Mouse (Mus musculus): ENCODE measurements around the gene Vmn2r7. TPM values are rescaled to one million over a fixed set of nuclear protein-coding genes. Genes with fewer than 3 reads are reported as not detected.
"Not testable (repeated sequence)": the region's sequence is repeated elsewhere in the genome, so short reads cannot be mapped to it uniquely, and the experiment has no call there.

The Vmn2r7 gene
- polyA plus RNA-seq, 1 experiment = not detected

DNA sequence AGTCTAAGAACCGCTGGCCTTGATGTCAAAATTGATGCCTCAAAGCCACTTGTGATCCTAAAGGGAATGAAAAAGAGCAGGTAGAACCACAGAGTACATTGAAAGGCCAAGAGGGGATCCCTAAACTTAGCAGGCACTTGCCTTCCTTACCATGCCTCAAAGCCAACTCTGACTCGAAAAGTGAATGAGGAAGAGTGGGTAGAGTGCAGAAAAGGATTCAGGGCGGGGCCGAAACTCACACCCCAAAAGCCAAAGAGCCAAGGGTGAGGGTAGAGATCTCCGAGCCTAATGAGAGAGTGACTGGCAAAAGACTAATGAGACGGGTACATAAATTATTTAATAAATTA, 53.3 kb downstream of the Vmn2r7 start:
- WGBS = 57% methylated on average over 6 of the region's 6 CpGs
- H3K27ac ChIP-seq (ENCODE audit: insufficient read depth, low read length) = no peak overlapping the region
- no peaks in the 10 kb centered on the region for H3K36me3 ChIP-seq (ENCODE audit: control insufficient read depth, insufficient read depth, low read length)
- H3K4me3 ChIP-seq (ENCODE audit: extremely low read depth, insufficient read depth, insufficient read length) = no peak overlapping the region
- no peak for DNase-seq (ENCODE audit: low read depth in 1 of 2, low spot score in 2 of 2)
- TF ChIP-seq CTCF (IDR thresholded peaks at IDR 0.05; ENCODE audit: extremely low read depth, insufficient read depth, insufficient read length, insufficient replicate concordance) (no peak), POLR2A (IDR thresholded peaks at IDR 0.05; ENCODE audit: low read depth, low read length) (no peak)
- H3K4me1 ChIP-seq (ENCODE audit: control insufficient read depth, insufficient read depth, insufficient read length) = no peaks in the 10 kb centered on the region
- H3K27me3 ChIP-seq (ENCODE audit: control insufficient read depth, insufficient read depth, low read length) = no peaks in the 10 kb centered on the region

DNA sequence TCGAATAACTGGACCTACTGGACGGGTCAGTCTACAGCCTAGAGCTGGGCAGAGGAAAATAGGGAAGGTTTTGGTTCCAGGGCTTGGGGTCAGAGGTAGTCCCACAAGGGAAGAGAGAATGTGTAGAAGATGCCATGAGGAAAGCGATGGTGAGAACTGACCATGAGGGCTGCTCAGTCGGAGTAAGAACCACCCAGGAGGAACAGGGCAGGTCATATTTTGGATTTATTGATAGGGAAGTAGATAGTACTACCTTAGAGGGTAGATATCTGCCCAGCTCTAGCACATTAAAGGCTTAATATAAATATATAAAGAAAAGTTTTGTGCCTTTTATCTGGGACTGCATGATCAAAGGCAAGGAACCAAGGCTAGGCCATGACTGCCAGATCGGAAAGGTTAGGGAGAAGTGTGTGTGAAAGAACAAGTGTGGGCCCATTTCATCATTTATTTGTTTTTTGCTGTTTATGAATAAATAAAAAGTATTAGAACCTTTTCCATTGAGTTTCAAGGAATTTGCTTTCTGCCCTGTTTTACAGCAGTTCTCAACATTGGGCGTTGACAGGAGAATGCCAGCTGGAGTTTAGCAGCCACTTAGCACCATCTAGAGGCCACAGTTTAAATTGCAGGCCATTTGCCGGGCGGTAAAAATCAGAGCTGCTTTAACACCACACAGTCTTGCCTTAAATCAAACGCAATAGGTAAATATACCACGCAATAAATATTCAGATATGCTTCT, 53.9 kb downstream of the Vmn2r7 start:
- H3K36me3 ChIP-seq (ENCODE audit: control insufficient read depth, insufficient read depth, low read length) = no peaks in the 10 kb centered on the region
- no peak for TF ChIP-seq POLR2A (IDR thresholded peaks at IDR 0.05; ENCODE audit: low read depth, low read length)
- TF ChIP-seq CTCF (IDR thresholded peaks at IDR 0.05; ENCODE audit: extremely low read depth, insufficient read depth, insufficient read length, insufficient replicate concordance) = no peak
- H3K27ac ChIP-seq (ENCODE audit: insufficient read depth, low read length) = no peak overlapping the region
- no peaks in the 10 kb centered on the region for H3K27me3 ChIP-seq (ENCODE audit: control insufficient read depth, insufficient read depth, low read length)
- no peak for DNase-seq (ENCODE audit: low read depth in 1 of 2, low spot score in 2 of 2)
- H3K4me3 ChIP-seq (ENCODE audit: extremely low read depth, insufficient read depth, insufficient read length) = no peak overlapping the region
- no peaks in the 10 kb centered on the region for H3K4me1 ChIP-seq (ENCODE audit: control insufficient read depth, insufficient read depth, insufficient read length)
- 60% methylated on average over 10 of the region's 10 CpGs for WGBS

DNA sequence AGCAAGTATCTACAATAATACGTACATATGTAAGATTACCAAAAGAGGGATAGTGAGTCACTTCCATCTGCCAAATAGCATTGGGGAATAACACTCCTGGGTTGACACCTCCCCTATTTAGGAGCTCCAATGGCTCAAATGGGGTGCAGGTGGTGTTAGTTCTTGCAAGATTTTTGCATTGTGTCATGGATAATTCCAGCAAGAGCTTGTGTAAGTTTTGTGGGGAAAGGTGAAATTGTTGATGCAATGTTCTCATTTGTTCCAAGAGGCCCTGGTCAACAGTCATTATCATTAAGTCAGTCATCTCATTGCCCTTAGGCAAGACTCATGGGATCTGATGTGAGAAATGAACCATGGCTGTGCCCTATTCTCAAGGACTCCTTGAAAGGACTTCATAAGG, 61.7 kb downstream of the Vmn2r7 start:
- no peak for DNase-seq (ENCODE audit: low read depth in 1 of 2, low spot score in 2 of 2)
- WGBS = 85% methylated on average over 1 of the region's 1 CpGs
- no peaks in the 10 kb centered on the region for H3K27me3 ChIP-seq (ENCODE audit: control insufficient read depth, insufficient read depth, low read length)
- no peaks in the 10 kb centered on the region for H3K36me3 ChIP-seq (ENCODE audit: control insufficient read depth, insufficient read depth, low read length)
- no peak for TF ChIP-seq CTCF (IDR thresholded peaks at IDR 0.05; ENCODE audit: extremely low read depth, insufficient read depth, insufficient read length, insufficient replicate concordance)
- no peaks in the 10 kb centered on the region for H3K4me1 ChIP-seq (ENCODE audit: control insufficient read depth, insufficient read depth, insufficient read length)
- no peak overlapping the region for H3K27ac ChIP-seq (ENCODE audit: insufficient read depth, low read length)
- no peak overlapping the region for H3K4me3 ChIP-seq (ENCODE audit: extremely low read depth, insufficient read depth, insufficient read length)

DNA sequence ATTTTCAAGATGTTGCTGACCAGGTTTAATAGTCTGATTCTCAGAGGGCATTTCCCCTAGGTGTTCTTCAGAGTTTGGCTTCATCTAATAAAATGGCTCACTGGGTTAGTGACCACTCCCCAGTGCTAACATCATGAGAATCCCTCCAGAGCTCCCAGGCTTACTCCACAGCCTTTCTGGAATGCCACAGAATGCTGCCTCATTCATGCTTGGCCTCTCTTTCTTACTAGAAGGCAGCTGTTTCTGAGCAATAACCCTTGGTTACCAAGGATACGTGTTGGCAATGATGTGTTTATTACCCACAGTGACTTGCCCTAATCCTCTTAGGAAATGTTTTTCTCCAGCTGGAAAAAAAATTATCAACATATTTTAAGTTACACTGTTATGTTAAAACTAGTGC, 72.4 kb downstream of the Vmn2r7 start:
- DNase-seq (ENCODE audit: low read depth in 1 of 2, low spot score in 2 of 2) = no peak
- WGBS = 75% methylated on average over 1 of the region's 1 CpGs
- no peak overlapping the region for H3K27ac ChIP-seq (ENCODE audit: insufficient read depth, low read length)
- H3K4me1 ChIP-seq (ENCODE audit: control insufficient read depth, insufficient read depth, insufficient read length) = no peaks in the 10 kb centered on the region
- H3K27me3 ChIP-seq (ENCODE audit: control insufficient read depth, insufficient read depth, low read length) = no peaks in the 10 kb centered on the region
- no peak overlapping the region for H3K4me3 ChIP-seq (ENCODE audit: extremely low read depth, insufficient read depth, insufficient read length)
- no peak for TF ChIP-seq POLR2A (IDR thresholded peaks at IDR 0.05; ENCODE audit: low read depth, low read length)
- TF ChIP-seq CTCF (IDR thresholded peaks at IDR 0.05; ENCODE audit: extremely low read depth, insufficient read depth, insufficient read length, insufficient replicate concordance) = no peak
- H3K36me3 ChIP-seq (ENCODE audit: control insufficient read depth, insufficient read depth, low read length) = no peaks in the 10 kb centered on the region

DNA sequence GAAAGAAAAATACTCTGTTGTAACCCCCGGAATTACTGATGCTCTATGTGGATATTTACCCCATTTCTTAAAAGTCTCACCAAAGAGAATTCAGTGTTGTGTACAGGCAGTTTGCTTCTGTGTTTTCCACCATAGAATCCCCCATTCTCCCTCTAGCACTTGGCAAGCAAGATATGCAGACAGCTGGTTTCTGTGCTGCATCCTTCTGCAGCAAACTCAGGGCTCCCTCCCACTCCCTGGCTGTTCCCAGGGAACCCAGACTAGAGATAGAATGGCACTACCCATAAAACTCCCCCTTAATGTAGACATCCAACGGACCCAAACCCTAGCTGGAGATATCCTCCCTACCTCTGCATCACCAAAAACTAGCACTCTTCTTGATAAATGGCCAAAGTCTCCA, 88.4 kb downstream of the Vmn2r7 start:
- H3K27me3 ChIP-seq (ENCODE audit: control insufficient read depth, insufficient read depth, low read length) = no peaks in the 10 kb centered on the region
- TF ChIP-seq CTCF (IDR thresholded peaks at IDR 0.05; ENCODE audit: extremely low read depth, insufficient read depth, insufficient read length, insufficient replicate concordance) (no peak), POLR2A (IDR thresholded peaks at IDR 0.05; ENCODE audit: low read depth, low read length) (no peak)
- H3K27ac ChIP-seq (ENCODE audit: insufficient read depth, low read length) = no peak overlapping the region
- 74% methylated on average over 2 of the region's 2 CpGs for WGBS
- no peak overlapping the region for H3K4me3 ChIP-seq (ENCODE audit: extremely low read depth, insufficient read depth, insufficient read length)
- no peaks in the 10 kb centered on the region for H3K4me1 ChIP-seq (ENCODE audit: control insufficient read depth, insufficient read depth, insufficient read length)
- no peak for DNase-seq (ENCODE audit: low read depth in 1 of 2, low spot score in 2 of 2)
- no peaks in the 10 kb centered on the region for H3K36me3 ChIP-seq (ENCODE audit: control insufficient read depth, insufficient read depth, low read length)

DNA sequence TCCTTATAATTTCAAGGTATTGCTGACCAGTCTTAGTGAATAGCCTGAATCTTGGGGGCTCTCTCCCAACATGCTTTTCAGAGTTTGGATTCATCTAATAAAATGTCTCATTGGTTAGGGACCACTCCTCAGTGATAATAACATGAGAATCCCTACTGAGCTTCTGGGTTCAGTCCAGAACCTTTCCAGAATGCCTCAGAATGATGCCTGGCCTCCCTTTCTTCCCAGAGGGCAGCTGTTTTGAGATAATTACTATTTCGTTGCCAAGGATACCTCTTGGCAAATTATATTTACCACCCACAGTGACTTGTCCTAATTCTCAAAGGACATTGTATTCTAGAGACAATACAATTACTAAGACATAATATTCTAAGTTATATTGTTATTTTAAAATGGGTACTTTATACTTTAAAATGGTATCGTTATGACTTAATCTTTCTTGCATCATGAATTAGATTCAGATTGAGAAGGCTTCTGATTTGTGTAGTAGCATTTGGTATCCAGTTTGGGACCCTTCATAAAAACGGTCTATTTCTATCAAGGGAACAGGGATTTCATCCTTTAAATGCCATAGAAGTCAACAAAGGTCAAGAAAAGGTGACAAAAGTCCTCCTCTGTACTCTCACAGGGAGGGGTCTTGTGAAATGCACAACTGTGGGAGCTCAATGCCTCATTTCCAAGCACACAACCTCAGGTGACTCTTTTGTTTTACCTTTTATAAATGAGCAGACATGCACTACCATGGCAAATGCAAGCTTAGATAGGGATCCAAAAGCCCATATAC, 117.2 kb downstream of the Vmn2r7 start:
- H3K36me3 ChIP-seq (ENCODE audit: control insufficient read depth, insufficient read depth, low read length); DNase-seq (ENCODE audit: low read depth in 1 of 2, low spot score in 2 of 2); H3K27me3 ChIP-seq (ENCODE audit: control insufficient read depth, insufficient read depth, low read length); H3K4me1 ChIP-seq (ENCODE audit: control insufficient read depth, insufficient read depth, insufficient read length); H3K4me3 ChIP-seq (ENCODE audit: extremely low read depth, insufficient read depth, insufficient read length); H3K27ac ChIP-seq (ENCODE audit: insufficient read depth, low read length): not testable (repeated sequence)
- 62% methylated on average over 3 of the region's 3 CpGs for WGBS

DNA sequence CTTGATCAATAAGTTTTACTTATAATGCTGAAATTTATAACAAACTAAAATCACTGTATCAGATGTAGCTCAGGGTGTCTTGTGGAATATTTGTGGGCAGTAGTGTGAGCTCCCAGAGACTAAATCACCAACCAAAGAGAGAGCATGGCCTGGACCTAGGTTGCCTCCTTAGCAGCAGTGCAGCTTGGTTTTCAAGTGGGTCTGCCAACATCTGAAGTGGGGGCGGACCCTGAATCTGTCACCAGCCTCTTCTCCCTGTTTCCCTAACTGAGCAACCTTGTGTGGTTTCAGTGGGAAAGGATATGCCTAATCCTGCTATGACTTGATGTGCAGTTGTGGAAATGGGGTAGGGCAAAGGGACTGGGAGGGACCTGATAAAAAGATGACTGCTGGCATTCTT, 118.8 kb downstream of the Vmn2r7 start:
- not testable (repeated sequence) for H3K27me3 ChIP-seq (ENCODE audit: control insufficient read depth, insufficient read depth, low read length); H3K4me3 ChIP-seq (ENCODE audit: extremely low read depth, insufficient read depth, insufficient read length); H3K36me3 ChIP-seq (ENCODE audit: control insufficient read depth, insufficient read depth, low read length); H3K27ac ChIP-seq (ENCODE audit: insufficient read depth, low read length); DNase-seq (ENCODE audit: low read depth in 1 of 2, low spot score in 2 of 2); H3K4me1 ChIP-seq (ENCODE audit: control insufficient read depth, insufficient read depth, insufficient read length)
- 91% methylated on average over 1 of the region's 1 CpGs for WGBS

DNA sequence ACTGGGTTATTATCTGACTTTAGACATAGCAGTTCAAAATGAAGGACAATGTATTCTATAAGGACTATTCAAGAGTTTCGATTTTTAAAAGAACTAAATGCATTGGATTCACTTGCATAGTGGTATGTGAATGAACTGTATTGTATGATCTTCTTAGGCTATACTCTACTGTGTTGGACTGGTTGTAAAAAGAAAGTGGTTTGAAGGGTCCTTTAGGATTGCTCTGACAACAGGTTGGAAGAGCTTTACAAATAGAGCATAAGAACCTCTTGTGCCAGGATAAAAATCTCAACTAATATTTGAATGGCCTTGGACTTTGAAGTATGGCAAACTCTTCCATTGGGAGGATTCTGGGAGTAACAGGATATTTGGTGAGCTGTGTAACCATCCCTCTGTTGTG, 168.5 kb downstream of the Vmn2r7 start:
- H3K4me1 ChIP-seq (ENCODE audit: control insufficient read depth, insufficient read depth, insufficient read length); DNase-seq (ENCODE audit: low read depth in 1 of 2, low spot score in 2 of 2); H3K36me3 ChIP-seq (ENCODE audit: control insufficient read depth, insufficient read depth, low read length); H3K4me3 ChIP-seq (ENCODE audit: extremely low read depth, insufficient read depth, insufficient read length); H3K27me3 ChIP-seq (ENCODE audit: control insufficient read depth, insufficient read depth, low read length); H3K27ac ChIP-seq (ENCODE audit: insufficient read depth, low read length): not testable (repeated sequence)
- 90% methylated on average over 1 of the region's 1 CpGs for WGBS

All from spleen, adult 2 months (tissue).